Mouse (Mus musculus) frontal cortex, postnatal 14 days (tissue): Measurements from ENCODE around the gene Dzank1.

Experiments
- DNase-seq, 2 experiments: peaks; one replicate each; pipeline ENCODE4 v3.0.0; 2022; ENCODE audit warnings: low spot score in 2 of 2

The Dzank1 gene

DNA sequence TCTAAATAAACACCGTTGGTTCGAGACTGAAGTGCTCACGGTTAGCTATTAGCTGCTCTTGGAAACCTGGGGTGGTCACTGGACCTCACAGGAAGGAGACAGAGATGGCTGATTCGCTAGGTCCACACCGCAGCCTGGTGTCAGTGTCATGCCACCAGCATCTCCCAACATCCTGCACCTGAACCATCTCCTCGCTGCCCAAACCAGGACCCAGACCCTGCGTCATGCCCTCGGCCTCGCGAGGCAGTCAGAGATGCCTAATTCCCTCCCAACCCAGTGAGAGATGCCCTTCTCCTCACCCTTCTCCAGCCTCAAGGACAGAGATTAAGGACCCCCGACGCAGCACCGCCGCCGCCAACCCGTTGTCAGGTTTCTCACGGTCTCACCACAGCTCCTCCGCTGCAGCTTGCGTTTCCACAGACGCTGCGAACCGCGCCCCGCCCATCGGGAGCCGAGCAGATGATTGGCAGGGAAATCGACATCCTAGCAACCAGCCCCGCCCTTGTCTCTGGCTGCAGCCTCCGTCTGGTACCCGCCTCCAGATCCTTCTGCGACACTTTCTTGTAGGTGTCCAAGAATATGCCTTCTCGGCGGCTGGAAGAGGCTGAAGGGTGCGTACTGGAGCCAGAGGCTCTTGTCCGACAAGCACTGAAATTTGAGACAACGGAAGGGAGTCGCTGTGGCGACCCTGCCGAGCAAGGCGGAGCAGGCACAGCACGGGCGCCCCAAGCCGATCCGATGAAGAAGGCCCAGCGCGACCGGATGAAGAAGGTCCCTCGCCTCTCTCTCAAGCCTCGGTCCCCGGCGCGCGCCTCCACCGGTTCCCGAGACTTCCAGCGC, at the start of gene Dzank1, which contains the start of gene Polr3f:
Gene Dzank1 (minus strand): TSS at position 434 of the 840 bp plus-strand sequence.
Gene Polr3f (plus strand): TSS at position 738 of the 840 bp plus-strand sequence.
- peak; percentile 96 to 97 for DNase-seq

DNA sequence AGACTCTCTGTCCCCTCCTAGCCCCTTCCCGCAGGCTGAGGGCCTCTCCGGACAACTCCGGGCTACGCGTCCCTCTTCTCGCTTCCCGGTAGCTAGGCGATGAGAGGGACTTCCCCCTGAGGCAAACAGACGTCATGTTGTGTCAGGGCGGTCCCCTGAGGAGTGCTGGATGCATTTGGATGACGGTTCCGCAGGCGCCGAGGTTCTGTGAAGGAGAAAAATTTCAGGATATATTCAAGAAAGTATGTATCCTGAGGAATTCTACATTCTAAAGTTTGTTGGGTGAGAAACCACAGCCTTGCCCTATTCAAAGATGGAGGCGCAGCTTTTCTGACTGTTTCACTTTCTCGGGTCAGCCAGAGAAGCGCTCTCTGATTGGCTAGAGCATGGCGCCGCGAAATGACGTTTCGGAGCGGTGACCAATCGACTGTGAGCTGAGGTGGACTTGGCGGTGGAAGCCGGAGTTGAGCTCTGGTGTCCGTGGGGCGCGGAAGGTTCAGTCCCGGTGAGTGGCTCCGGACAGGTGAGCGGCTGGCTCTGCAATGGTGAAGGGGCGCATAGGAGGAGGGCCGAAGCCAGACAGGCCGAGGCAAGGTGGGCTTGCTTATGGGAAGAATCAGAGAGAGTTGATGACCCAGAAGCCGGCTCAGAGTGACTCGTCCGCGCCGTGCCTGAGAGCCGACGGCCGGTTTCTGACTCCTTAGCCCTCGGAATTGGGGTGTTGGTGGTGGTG, 28.8 kb upstream of the Dzank1 start, which contains the start of gene Sec23b:
Gene Sec23b (plus strand): TSS at position 410 of the 733 bp plus-strand sequence.
- DNase-seq = peak; percentile 94 to 97

DNA sequence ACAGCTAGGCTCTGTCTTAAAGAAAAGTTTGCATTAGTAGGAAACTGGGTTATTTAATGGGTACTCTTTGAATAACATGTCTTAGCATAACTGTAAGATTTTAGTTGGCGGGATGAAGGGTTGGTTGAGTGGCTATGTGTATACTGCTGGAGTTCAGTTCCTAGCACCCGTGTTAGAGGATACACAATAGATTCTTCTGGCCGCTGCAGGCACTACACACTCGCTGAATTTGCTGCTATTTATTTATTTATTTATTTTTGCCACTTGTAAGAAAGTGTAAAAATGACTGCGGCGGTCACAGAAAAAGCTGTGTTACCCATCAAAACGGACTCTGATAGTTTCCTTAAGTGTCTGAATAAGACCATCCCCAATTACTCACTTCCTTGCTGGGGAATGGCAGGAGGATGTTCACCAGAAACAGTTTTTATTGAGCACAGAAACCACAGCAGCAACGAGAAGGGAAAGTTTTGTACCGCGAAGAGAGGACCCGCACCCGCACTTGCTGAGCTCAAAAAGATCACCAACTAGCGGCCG, 28.1 kb upstream of the Dzank1 start:
- DNase-seq = no peak

DNA sequence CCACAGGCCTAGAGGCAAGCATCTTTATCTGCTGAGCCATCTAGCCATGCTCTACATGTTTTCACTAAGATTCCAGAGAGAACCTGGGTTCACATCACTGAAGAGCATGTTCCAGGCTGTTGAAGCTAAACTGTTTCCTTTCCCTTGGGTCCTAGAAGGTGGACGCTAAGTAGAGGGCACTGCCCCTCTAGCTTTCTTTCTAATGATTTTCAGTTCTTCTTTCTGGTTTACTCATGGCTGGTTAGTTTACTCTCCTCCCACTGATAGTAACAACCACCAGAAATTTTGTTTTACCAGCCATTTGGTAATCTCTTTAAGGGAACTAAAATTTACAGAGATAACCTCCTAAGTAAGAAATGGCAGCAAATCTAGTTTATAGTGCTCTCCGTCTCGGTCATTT, 26.7 kb upstream of the Dzank1 start:
- no peak for DNase-seq

DNA sequence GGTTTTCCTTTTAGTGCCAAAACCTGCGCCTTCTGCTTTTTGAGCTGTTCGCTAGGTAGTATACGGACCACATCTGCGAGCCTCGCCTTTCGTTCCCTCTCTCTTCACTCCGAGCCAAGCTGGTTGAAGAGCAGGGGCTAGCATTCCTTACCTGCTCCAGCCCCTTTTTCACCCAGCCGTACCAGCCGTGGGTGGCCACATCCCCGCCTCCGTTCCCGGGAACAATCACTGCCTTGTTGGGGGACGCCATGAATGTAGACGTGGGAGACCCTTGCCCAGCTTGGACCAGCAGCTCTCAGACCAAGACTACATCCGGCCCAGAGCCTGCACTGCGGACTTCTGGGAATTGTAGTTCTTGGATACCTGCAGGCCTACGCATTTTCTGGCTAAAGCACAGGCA, 23.3 kb upstream of the Dzank1 start, which contains the start of gene Rbbp9:
Gene Rbbp9 (minus strand): TSS at position 341 of the 400 bp plus-strand sequence.
- DNase-seq = peak; percentile 53 to 68

DNA sequence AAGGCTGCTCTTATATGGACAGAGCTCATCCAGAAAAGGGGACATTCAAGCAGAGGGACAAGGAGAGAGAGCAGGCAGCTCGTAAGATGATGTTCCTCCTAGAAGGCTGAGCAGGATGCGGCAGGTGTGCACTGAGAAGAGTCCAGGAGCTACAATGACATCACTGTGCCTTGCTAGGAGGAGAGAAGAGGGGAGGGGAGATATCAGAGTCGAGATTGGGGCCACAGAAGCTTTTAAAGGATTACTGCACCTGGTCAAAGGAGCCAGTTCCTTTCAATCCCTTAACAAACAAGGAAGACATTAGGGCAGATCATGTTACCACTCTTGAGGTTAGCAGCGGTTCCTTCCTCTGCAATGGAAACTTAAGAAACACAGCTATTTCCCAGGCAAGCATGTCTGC, 20.3 kb upstream of the Dzank1 start:
- no peak for DNase-seq

DNA sequence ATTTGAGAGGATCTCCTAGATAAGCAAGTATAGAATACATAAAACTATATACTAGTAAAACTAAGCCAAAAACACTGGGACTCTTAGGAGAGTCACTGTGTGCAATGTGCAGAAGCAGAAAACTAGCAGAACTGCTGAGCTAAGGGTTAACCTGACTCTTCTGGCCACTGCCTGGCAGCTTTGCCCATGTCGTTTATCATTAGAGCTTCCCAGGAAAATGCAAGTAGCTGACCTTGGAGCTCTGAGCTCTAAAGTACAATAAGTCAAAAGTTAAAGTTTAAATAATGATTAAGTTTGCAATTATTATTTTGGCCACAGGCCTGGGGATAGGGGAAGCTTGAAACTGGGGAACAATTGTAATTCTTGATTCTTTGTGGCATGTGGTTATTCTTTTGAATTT, 18.3 kb upstream of the Dzank1 start:
- no peak for DNase-seq

DNA sequence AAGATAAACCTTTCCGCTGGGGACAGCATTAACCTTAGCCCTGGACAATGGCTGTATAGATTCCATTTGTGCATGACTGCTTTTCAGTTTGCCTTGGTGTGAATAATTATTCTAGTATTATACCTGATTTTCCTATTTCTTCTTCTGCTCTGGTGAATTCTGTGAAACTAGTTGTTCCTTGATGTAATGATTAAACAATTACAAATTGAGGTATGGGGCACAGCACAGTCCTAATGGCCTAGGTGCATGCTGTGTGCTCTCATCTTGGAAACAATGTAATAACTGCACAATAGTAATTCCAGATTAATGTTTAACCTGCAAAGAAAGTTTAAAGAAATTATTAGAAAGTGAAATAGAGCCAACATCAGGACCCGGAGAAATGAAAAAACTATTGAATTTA, 17.8 kb upstream of the Dzank1 start:
- DNase-seq = no peak

DNA sequence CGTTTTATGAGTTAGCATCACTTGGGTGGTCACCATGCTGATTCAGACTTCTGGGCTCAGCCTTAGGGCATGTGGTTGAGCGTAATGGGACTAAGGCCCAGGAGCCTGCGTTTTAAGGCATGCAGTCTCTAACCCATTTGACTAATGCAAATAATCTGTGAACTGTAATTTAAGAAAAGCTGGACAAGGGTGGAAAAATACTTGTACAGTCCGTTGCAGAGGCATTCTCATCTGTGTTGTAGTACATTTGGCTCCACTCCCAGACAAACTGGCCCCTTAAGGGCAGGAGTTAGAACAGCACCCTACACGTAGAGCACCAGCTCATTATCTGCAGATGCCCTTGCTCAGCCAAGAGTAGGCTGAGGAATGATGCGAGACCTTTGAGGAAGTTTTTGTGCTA, 17.4 kb upstream of the Dzank1 start:
- no peak for DNase-seq

DNA sequence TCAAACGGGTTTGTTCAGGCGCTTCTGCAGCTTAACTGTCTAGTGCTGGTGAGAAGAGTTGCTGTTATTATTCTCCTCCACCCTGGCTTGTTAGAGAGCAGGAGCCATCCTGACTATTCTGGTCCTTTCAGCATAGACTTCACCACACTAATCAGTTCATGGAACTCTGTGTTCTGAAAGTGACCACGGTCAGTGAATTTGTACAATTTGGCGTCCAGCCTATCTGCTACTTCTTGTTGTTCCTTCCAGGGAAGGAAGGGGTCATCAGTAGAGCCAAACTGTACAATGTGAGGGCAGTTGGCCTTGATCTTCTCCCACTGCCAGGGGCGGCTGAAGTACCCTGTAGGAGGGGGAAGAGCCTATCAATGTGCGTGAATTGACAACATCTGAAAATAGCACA, 16.5 kb upstream of the Dzank1 start:
- no peak for DNase-seq

DNA sequence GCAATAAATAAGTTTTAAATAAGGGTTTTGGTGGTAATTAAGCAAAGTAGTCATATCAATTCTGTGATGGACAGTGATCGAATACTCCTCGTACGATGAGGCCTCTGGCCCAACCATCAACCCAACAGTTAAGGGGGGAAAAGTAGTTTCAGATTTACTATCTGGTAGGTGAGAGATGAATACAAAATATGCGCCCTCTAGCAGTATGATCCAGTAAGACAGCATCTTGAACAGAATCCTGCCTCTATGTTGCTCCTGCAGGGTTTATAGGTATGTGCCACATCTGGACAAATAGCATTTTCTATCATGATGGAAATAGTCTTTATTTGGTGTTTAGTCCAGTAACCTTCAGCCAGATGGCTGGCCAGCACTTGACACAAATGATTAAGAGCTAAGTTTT, 14.0 kb upstream of the Dzank1 start:
- DNase-seq = no peak

DNA sequence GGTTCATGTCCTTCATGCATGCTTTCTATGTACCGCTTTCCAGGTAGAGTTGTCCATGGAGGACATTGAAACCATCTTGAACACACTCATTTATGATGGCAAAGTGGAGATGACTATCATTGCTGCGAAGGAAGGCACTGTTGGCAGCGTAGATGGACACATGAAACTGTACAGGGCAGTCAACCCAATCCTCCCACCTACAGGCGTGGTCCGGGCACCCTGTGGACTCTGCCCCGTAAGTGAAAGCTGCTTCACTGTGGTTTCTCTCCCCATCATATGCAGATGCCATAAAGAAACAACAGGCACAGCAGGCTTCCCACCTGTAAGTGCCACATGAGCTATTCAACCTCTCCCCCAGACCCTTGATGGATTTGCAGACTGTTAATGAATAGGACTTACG, 9.9 kb upstream of the Dzank1 start:
- DNase-seq = no peak

DNA sequence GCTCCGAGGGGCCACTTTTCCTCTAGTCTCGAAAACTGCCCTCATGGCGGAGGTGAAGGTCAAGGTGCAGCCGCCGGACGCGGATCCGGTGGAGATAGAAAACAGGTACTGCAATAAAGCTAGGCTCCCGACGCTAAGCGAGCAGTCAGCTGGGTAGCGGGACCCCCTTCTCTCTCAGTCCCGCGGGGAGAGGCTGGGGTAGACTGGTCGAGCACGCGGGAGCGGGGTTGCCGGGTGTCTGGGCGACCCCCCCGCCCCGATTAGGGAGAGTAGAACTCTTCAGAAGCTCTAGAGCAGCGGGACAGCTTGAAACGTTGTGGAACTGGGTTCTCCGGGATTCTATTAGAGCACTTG, 584 bp upstream of the Dzank1 start:
- DNase-seq = no peak

DNA sequence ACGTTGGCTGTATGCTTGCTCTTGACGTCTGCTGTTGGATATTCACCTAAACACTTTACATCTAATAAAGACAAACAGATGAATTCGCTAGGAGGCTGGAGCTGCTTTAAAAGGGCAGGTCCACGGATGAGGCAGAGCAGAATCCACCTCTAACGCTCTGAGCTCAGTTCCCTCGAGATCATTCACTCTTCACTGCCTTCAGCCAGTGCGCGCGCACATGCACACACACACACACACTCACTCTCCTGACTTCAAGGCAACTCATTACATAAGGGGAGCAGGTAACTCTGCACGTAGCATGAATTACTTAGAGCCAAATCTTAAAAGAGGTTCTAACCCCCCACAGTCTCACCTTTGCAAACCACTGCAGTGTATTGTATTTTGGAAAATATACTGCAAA, 1.4 kb downstream of the Dzank1 start:
- no peak for DNase-seq

DNA sequence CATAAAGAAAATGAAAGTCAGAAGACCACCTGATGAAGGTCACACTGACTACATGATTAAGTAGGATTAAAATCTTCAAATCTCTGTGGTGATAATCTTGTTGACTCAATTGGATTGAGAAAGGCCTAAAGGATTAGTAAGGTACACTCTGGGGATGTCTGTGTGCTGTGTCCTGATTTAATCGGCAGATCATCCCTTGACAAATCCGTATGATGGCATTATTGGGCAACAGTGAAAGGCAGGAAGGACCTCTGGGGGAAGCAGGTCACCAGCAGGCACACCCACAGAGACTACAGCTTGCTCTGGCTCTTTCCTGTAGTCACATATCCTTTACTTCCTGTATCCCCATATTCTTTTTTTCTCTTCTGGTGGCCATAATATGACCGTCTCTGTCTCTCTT, 7.4 kb downstream of the Dzank1 start:
- no peak for DNase-seq

DNA sequence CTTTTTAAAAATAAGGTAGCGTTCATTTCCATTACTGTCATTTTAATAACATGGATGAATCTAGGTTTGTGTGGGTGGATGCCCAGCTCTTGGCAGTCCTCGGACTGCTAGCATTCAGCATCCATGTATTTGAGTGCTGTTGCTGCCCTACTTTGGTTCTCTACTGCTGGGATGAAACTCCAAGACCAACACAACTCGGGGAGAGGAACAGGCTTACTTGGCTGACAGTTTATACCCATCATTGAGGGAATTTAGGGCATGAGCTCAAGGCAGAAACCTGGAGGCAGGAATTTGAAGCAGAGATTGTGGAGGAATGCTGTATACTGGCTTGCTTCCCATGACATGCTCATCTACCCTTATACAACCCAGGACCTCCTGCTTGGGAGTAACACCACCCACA, 12.6 kb downstream of the Dzank1 start:
- no peak for DNase-seq

DNA sequence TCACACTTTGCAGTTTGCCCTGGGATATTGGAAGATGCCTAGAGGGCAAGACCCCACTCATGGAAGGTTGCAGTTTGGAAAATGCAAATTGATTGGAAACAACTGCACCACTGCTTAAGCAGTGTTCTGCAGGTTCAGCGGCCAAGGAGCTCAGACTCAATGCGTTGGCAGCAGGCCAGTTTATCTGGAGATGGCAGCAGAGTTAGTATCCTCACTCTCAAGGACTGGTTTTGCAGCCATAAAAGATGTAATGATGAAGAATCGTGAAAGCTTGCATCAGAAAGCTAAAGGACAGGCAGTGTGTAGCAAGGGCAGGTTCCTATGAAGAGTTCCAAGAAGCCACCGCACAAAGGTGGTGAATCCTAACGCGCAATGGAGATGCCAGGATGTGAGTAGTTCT, 25.1 kb downstream of the Dzank1 start:
- DNase-seq = no peak

DNA sequence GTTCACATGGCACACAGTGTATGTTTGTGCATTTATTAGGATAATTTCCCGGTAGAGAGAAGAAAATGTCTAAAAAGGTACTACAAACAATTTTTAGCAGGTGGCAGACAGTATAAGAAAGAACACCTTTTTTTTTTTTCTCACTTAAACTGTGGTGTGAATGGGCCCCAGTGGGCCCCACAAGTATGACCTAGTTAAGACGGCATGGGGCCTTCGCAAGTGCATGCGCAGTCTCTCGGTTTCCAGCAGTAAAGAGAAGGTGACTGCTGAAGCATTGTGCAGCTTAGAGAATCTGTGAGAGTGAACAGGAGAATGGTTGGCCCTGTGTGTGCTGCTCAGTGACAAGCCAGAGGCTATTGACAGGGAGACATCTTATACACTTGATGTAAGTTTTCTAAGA, 37.9 kb downstream of the Dzank1 start:
- DNase-seq = no peak

DNA sequence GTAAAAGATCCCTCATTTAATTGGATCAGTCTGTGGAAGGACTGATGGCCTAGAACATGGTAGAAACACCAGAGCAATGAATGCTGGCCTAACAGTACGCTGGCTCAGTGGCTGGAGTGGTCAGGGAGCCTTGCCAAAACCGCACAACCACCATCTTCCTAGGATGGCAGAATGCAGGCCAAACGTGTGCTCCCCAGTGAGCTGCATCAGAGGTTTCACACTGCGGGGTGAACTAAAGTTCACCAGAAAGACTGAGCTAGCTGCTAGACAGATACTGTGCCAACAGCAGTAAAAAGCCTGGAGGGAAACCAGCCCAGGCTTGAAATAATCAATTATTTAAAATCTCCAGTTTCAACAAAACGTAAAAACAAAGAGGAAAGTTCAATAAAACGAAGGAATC, 39.7 kb downstream of the Dzank1 start:
- no peak for DNase-seq

DNA sequence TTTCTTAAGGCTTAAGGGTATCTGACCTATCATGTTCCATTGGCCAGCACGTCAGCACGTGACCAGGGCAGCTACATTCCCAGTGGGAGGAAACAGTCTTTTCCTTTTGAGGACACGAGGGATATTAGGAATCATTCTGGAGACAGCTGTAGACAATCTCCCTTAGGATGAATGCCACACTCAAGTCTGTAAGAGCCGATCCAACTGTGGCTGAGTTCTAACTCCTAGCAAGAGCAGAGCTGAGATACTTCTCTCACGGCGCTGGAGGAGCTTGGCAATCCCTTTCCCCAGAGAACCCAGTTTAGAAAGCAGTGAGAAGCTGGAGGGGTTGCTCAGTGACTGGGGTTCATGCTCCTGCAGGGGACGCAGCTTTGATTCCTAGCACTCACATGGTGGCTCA, 41.8 kb downstream of the Dzank1 start:
- no peak for DNase-seq

DNA sequence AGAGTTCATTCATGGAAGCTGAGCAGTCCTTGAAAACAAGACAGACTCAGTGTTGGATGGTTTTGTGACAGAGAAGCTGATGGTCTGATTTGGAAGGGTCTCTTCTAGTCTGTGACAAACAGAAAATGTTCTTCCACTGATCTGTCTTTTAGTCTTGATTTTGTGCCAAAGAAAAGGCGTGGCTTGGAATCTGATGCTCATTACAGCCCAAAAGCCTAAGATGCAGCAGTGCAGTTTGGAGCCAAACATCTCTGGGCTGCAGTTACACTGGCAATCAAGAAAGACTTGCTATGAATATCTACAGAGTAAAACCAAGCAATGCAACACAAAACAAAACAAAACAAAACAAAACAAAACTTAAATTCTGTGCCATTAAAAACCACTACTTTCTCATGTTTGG, 43.1 kb downstream of the Dzank1 start:
- no peak for DNase-seq

DNA sequence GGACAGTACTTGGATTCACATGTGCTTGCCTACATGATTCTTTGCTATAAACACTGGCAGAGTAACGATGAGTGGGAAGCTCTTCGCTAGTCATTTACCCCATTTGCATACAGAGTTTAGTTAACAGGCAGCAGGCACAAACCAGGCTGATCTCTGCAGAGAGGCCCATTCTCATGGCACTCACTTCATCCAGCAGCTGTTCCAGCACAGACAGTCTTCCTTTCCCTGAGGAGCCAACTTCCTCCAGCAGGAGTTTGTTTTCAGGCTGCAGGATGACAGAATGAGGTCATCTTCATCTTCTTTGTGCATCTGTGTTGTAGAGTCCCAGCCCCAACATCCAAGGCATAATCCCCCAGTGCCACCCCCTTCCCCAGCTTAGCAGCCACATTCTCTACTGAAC, 47.8 kb downstream of the Dzank1 start:
- DNase-seq = no peak

DNA sequence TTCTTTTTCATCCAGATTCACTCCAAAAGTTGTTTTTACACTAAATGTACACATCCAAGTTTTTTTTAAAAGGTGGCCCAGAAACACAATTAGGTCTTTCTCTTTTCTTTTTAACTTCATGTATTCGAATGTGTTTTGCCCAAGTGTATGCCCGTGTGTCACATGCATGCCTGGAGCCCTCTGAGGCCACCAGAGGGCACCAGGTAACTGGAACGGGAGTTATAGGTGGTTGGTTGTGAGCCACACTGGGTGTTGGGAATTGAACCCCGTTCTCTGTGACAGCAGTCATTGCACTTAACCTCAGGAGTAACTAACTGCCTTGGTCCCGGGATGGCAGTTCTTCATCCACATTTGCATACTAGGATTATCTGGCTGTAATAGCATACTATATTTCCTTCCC, 60.0 kb downstream of the Dzank1 start:
- DNase-seq = no peak
